In genomic region chr19:14388539-14388938, GRCm38 (mm10) we compare ENCODE assay signal across 9 mouse cellular contexts.
A peak's percentile ranks its signal among the peaks of the same experiment; 100 is the strongest.
DNase-seq lines count a peak whose midpoint lies in the region; ATAC-seq lines count a peak whose summit lies in the region.
"Had no signal": no experiment of that assay in that cellular context is flagged by ENCODE, and none has a peak within 500 bp of the region (broad histone marks: within the 10 kb centered on the region; RNA-seq: fewer than 3 reads in every experiment).

No protein-coding gene starts in this region.

- peak; percentile 36 to 37 for DNase-seq in cerebellum, postnatal 10 days
- peak; percentile 29 for DNase-seq in 3T3-L1 (ENCODE audit: low read depth, low spot score)
- peak; percentile 47 for DNase-seq in R1 (ENCODE audit: low read depth, low spot score)
- peak; percentile 76 for DNase-seq in naive thymus-derived CD4-positive, alpha-beta T cell, adult 2 months (ENCODE audit: low read depth)
- DNase-seq in yolk sac, embryonic 10.5 days (ENCODE audit: low spot score), result no peak
- DNase-seq in frontal cortex, postnatal 25 days (ENCODE audit: low spot score in 2 of 2), result no peak
- no peak for DNase-seq in layer of hippocampus, adult 9-11 months
- DNase-seq: kidney, postnatal 25 days had no signal

- ATAC-seq in cerebellum, adult (ENCODE audit: insufficient number of reproducible peaks, low FRiP score, low TSS enrichment), result no peak

Comparison
In these comparisons a context has a peak if more than half of its experiments do, and no peak if none do; other contexts are left out.
1. DNase-seq: peak in cerebellum, postnatal 10 days (2 of 2), 3T3-L1 (single experiment), R1 (single experiment) and naive thymus-derived CD4-positive, alpha-beta T cell, adult 2 months (single experiment); none in yolk sac, embryonic 10.5 days (single experiment), frontal cortex, postnatal 25 days (0 of 2) and layer of hippocampus, adult 9-11 months (single experiment).